Mouse (Mus musculus) urinary bladder, postnatal 4 days (tissue): Measurements from ENCODE around the gene Chrd.

ENCODE experiments used
- DNase-seq, 2 experiments: peaks; one replicate each; pipeline ENCODE4 v3.0.0; 2021 to 2022; ENCODE audit warnings: low spot score in 2 of 2

Chrd gene

GRCm38 (mm10) chr16:20710370-20710769 is 22.6 kb upstream of the Chrd start:
- DNase-seq = no peak

- DNase-seq = no peak
Observed at GRCm38 (mm10) chr16:20710810-20711209, 22.1 kb upstream of the Chrd start.

DNA sequence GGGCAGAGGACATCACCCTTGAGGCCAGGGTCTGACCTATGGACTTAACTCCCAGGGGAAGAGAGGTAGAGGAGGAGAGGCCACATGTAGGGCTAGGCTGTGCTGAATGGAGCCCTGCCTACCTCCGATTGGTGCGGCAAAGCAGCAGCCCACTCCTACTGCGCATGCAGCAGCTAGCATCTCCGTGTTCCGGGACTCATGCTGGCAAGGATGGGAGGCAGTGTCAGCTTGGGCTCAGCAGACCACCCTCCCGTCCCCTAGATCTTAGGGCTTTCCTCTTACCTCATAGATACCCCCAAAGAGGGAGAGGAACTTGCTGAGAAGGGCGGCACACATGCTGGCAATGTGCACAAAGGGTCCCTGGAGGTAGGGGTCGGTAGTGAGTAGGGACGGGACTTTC is 20.7 kb upstream of the Chrd start:
- DNase-seq = no peak

- DNase-seq = no peak
Observed at GRCm38 (mm10) chr16:20712889-20713288, 20.0 kb upstream of the Chrd start.

DNA sequence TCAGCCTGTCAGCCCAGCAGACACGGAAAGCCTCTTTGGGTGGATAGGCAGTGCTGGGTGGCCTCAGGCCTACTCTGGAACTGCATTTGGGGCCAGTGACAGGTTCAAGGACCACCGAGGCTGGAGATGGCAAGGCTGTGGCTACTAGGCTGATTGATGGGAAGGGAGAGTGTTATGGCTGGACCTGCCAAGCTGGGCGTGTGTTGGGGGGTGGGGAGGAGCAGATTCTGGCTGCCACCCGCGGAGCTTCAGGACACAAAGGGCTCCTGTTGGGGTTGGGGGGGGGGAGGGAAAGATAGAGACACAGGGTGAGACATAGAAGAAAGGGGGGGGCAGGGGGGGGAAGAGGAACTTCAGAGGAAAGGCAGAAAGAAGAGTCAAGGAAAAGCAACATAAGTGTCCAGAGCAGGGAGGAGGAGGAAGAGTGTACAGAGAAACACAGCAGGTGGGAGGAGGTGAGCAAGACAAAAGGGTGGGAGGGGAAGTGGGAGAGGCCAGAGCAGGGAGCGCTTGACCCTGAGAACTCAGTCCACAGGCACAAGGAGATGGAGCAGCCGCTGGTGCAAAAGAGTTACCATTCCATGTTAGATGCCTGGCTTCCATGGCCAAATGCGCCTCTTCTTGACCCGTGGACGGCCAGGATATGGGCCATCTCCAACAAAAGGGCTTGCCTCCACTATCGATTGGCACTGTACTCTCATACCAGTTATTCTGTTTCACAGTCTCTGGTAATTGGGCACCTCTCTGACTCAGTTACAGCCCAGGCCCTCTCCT is 18.4 kb upstream of the Chrd start:
- no peak for DNase-seq

DNA sequence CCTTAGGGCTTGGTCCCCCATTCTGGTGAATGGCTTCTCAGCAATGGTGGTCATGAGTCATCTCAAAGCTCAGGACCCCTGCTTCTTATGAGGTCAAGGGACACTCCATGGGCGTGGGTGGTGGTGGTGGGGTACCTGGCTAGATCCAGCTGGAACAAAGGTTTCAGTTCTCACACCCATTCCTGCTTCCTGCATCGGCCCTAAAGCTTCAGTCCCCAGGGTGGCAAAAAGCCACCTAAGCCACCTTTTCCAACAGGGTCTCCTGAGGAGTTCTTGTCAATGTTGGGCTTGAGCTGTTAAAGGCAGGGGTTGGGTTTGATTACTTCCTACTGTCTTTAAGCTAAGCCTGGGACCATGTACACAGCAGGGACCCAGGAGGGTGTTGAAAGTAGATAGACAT is 17.8 kb upstream of the Chrd start:
- no peak for DNase-seq

DNA sequence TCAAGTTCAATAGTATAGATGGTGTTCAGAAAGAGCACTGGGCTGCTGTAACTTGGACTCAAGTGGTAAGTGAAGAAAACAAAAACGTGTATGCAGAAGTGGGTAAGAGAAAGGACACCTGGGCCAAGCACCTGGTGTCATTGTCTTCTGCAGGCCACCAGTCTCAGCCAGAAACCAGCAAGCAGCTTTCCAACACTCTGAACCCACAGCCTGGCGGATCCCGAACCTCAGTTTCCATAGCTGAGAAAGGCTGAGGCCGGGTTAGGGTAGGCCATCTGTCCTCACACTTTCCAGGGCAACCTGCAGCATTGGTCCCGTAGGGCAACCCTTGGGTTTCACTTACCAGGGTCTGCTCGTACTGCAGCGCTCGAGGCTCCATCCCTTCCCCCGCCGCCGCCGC is 17.4 kb upstream of the Chrd start:
- DNase-seq = no peak

DNA sequence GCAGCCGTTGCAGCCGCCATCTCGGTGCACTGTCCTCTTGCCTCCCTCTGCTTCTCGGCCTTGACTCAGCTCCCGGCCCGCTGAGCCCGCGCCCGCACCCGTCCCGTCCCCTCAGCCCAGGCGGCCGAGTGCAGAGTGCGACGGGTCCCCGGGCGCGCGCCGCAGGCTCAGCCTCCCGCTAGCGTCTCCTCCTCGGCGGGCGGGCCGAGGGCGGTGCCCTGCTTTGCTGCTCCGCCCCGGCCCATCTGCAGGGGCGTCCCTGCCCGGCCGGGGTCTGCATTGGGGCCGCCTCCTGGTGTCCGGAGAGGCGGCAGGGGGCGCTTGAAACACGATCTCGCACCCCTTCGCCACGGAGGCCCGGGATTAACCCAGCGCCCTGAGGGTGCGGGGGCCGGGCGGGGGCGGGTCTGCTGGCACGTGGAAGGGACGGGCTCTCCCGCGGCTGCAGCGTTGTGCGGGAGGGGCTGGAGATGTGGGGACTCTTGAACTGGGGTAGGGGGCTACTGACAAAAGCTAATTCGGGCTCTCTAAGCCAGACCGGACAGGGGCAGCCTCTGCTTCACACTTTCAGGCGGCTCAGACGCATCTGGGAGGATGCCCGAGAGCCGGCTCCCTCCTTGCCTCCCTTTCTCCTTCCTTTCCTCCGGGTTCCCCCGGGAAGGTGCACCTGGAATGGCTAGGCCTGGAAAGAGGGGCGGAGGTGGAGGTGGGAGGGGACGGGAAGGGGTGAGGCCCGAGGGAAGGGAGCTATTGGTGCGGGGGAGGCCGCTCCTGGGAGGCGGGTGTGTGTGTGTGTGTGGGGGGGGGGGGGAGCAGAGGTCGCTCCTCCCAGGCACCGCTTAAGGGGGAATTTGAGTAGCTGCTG is 16.7 kb upstream of the Chrd start:
- peak; percentile 75 to 82 for DNase-seq

DNA sequence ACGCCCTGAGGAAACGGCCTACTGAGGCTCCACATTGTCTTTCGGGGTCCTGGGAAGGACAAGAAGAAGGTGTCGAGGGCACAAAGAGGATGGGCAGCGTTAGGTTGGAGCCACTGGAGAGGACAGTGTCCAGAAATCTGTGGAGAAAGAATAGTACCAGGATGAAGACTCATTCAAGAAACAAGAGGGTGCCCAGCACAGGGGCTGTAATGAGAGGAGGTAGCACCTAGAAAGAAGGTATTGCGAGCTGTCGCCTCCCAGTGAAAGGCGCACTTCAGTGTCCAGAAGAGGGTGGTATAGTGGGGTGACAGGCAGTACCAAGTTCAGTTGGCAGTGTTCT is 16.1 kb upstream of the Chrd start:
- DNase-seq = no peak

DNA sequence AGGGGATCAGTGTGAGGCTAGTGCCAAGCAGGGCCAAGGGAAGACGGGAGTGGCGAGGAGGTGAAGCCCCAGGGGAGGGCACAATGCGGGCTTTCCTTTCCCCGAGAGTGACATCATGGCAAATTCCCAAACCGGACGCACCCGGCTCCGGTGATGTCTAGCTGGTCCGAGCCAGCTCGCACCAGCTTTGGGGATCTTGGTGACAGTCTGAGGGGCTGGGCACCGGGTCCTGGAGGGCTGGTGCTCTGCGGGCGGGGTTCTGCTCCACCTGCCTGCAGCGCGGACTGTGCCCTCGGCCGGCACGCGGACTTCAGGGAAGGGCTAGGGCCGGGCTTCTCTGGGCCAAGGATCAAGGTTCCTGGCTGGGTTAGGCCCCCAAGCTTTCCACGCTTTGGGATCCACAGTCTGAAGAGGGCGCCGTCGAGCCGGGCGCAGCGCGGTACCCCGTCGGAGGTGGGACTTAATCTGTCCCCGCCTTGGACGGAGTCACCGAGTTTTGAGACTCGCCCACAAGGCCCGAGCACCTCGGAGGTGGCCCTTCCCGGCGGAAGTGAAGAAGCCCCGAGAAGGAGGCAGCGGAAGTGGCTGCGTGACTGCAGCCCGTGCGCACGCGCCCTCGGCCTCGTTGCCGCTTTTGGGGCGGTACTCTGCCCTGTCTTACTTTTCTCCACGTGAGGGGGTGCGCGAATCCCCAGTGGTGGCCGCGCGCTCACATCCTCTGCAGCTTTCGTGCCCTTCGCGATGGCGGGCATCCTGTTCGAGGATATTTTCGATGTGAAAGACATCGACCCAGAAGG is 15.5 kb upstream of the Chrd start, which contains the start of the genes Polr2h and Clcn2:
Gene Polr2h, plus strand, starts transcription at position 485 of the 797 bp plus-strand sequence.
Gene Clcn2, minus strand, starts transcription at position 566 of the 797 bp plus-strand sequence.
- DNase-seq = peak; percentile 97

GRCm38 (mm10) chr16:20717978-20718670 is 14.8 kb upstream of the Chrd start:
- no peak for DNase-seq

DNA sequence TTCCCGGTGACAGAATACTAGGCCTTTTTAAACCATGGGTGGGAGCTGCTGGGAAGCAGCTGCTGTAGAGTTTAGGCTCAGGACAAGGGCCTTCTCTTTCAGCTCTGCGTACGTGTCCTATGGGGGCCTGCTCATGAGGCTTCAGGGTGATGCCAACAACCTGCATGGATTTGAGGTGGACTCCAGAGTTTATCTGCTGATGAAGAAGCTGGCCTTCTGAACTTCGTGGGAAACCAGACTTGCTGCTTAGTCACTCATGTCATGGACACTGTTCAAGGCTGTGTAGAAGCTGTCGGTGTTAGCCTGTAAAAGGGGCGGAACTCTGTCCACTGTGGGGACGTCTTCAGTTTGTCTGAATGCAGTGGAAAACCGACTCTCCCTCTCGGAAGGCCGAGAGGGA is 11.1 kb upstream of the Chrd start:
- DNase-seq = no peak

DNA sequence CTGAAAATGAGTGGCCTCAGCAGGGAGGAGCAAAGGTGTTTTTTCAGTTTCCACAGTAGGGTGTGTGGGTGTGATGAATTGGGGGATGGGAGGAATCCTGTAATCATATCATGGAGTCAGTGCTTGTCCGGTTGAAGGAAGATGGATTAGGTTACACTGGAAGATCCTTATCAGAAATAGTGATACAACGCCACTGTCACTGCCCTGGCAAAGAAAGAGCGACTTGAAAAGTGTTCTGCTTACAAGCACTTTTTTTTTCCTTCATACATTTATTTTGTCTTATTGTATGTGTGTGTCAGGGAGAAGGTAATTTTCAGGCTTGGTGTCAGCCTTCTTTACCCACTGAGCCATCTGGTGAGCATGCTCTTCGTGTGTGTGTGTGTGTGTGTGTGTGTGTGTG is 10.2 kb upstream of the Chrd start:
- no peak for DNase-seq

GRCm38 (mm10) chr16:20723247-20723646 is 9.7 kb upstream of the Chrd start:
- no peak for DNase-seq

GRCm38 (mm10) chr16:20724338-20724748 is 8.6 kb upstream of the Chrd start:
- peak; percentile 70 to 76 for DNase-seq

GRCm38 (mm10) chr16:20725321-20725720 is 7.6 kb upstream of the Chrd start:
- DNase-seq = no peak

DNA sequence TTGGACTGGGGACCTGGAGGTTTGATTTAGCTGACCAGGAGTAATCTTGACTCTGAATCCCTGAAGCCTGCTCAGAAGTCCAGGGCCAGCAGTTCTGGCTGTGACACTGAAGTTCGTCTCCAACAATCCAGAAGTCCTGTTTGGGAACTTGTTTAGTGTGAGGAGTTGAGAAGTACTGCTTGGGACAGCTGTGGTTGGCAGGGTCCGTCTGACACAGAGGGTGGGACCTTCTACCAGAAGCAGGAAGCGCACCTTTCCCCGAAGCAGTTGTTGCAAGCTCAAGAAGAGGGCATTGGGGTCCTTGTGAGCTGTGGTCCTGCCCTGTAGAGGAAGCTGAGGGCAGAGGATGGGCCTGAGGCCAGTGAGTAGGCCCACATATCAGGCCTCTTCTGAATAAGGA is 7.2 kb upstream of the Chrd start:
- no peak for DNase-seq

DNA sequence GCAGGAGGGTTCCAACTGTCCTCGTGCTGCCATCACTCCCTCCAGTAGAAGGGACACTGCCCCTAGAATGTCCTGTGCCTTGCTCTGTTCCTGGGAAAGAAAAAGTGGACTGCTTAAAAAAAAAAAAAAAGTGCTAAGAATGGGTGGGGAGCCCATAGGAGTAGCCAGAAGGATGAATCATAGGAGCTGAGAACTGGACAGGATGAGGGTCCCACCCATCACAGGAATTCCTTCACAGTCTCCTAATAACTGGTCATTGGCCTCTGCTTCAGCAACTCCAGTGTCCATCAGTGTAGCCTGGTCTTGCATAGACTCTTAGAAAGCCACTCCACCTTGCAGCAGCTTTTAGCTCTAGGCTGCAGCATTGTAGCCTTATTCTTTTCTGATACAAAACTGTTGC is 6.5 kb upstream of the Chrd start:
- no peak for DNase-seq

GRCm38 (mm10) chr16:20730293-20730711 is 2.6 kb upstream of the Chrd start:
- no peak for DNase-seq

DNA sequence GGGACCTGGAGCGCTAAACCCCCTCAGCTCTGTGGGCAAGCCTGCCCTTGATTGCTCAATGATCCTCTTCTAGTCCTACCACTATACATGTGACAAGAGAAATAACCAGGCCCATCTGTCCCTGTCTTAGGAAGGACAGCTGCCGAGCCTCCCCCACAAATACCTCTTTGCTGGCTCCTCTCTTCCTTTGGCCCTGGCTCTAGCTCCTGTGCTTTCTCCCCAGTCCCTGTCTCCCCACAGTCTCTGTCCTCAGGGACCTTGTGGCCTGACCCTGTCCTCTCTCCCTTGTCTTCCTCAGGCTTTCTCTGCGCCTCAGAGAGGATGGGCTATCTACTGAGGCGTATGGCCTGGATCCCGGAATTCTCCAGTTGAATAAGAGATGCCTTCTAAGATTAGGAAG is 1.2 kb upstream of the Chrd start:
- no peak for DNase-seq

GRCm38 (mm10) chr16:20732251-20732924 is 539 bp upstream of the Chrd start:
- no peak for DNase-seq
